Mouse (Mus musculus): ENCODE data around the gene Gm48552. TPM values are rescaled to one million over a fixed set of nuclear protein-coding genes. Genes with fewer than 3 reads are reported as not detected.

Gm48552 gene
- polyA plus RNA-seq, 1 experiment from 2014 or later = 0.44 TPM

- H3K9me3 ChIP-seq (replicated peaks; ENCODE audit: control insufficient read depth, low read length) = no peaks in the 10 kb centered on the region
- peaks cover 13% of the 10 kb centered on the region for H3K4me1 ChIP-seq (ENCODE audit: control insufficient read depth, low read depth, low read length)
- no peak overlapping the region for H3K4me2 ChIP-seq (ENCODE audit: low read depth, low read length)
- WGBS (ENCODE audit: insufficient replicate concordance) = 55% methylated on average over 10 of the region's 10 CpGs
- H3K27ac ChIP-seq (ENCODE audit: low read length) = no peak overlapping the region
- H3K9ac ChIP-seq (ENCODE audit: low read depth, low read length) = no peak overlapping the region; the same call in 1 of the 2 replicates
- ATAC-seq (ENCODE audit: low read depth) = no peak
- H3K27me3 ChIP-seq (ENCODE audit: control insufficient read depth, insufficient read depth, low read depth, low read length) = peaks cover 61% of the 10 kb centered on the region
- H3K4me3 ChIP-seq (ENCODE audit: low read depth, low read length) = no peak overlapping the region
- H3K36me3 ChIP-seq (ENCODE audit: control insufficient read depth, insufficient read depth) = no peaks in the 10 kb centered on the region
Observed at GRCm38 (mm10) chr10:81425236-81425850, 36.5 kb downstream of the Gm48552 start.

DNA sequence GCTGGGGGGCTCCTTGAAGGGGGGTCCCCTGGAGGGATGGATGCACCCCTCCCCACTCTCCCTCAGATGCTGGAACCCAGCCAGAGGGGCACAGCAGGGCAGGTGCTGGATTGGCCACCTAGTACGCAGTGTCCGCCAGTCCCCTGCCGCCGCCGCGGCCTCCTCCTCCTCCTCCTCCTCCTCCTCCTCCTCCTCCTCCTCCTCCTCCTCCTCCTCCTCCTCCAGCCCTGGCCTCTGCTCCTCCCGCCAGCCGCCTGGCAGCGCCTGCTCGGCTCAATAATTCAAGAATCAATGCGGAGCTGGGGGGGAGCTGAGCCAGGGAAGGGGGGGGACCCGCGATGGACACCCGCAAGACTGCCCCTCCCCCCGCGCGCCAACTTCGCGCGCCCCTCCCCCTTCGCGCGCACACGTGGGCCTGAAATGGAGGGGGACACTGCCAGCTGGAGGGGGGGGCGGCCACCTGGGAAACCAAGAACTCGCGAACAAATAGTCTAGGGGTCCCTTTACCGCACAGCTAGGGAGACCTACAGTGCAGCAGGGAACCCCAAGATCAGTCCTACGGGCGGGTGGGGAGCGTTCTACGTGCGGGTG lies 37.4 kb downstream of the Gm48552 start:
- Histone ChIP-seq H3K9ac (ENCODE audit: low read depth, low read length) (peak overlapping the region; percentile 51; the same call in 1 of the 2 replicates), H3K4me2 (ENCODE audit: low read depth, low read length) (peak overlapping the region; percentile 65), H3K9me3 (replicated peaks; ENCODE audit: control insufficient read depth, low read length) (no peaks in the 10 kb centered on the region), H3K27me3 (ENCODE audit: control insufficient read depth, insufficient read depth, low read depth, low read length) (peaks cover 70% of the 10 kb centered on the region), H3K4me1 (ENCODE audit: control insufficient read depth, low read depth, low read length) (peaks cover 20% of the 10 kb centered on the region), H3K4me3 (ENCODE audit: low read depth, low read length) (peak overlapping the region; percentile 62), H3K27ac (ENCODE audit: low read length) (no peak overlapping the region), H3K36me3 (ENCODE audit: control insufficient read depth, insufficient read depth) (no peaks in the 10 kb centered on the region)
- no peak for ATAC-seq (ENCODE audit: low read depth)
- 3% methylated on average over 23 of the region's 33 CpGs for WGBS (ENCODE audit: insufficient replicate concordance)

GRCm38 (mm10) chr10:81426897-81427296 lies 38.1 kb downstream of the Gm48552 start:
- peaks cover 23% of the 10 kb centered on the region for H3K4me1 ChIP-seq (ENCODE audit: control insufficient read depth, low read depth, low read length)
- no peak for ATAC-seq (ENCODE audit: low read depth)
- H3K9me3 ChIP-seq (replicated peaks; ENCODE audit: control insufficient read depth, low read length) = no peaks in the 10 kb centered on the region
- H3K36me3 ChIP-seq (ENCODE audit: control insufficient read depth, insufficient read depth) = no peaks in the 10 kb centered on the region
- 1% methylated on average over 38 of the region's 38 CpGs for WGBS (ENCODE audit: insufficient replicate concordance)
- peak overlapping the region; percentile 51; the same call in 1 of the 2 replicates for H3K9ac ChIP-seq (ENCODE audit: low read depth, low read length)
- no peak overlapping the region for H3K27ac ChIP-seq (ENCODE audit: low read length)
- H3K27me3 ChIP-seq (ENCODE audit: control insufficient read depth, insufficient read depth, low read depth, low read length) = peaks cover 75% of the 10 kb centered on the region
- H3K4me3 ChIP-seq (ENCODE audit: low read depth, low read length) = peak overlapping the region; percentile 62
- peak overlapping the region; percentile 65 for H3K4me2 ChIP-seq (ENCODE audit: low read depth, low read length)

GRCm38 (mm10) chr10:81427327-81427726 lies 38.5 kb downstream of the Gm48552 start:
- Histone ChIP-seq H3K9ac (ENCODE audit: low read depth, low read length) (no peak overlapping the region), H3K27ac (ENCODE audit: low read length) (no peak overlapping the region), H3K27me3 (ENCODE audit: control insufficient read depth, insufficient read depth, low read depth, low read length) (peaks cover 78% of the 10 kb centered on the region), H3K4me2 (ENCODE audit: low read depth, low read length) (peak overlapping the region; percentile 65), H3K4me3 (ENCODE audit: low read depth, low read length) (peak overlapping the region; percentile 62), H3K4me1 (ENCODE audit: control insufficient read depth, low read depth, low read length) (peaks cover 23% of the 10 kb centered on the region), H3K36me3 (ENCODE audit: control insufficient read depth, insufficient read depth) (no peaks in the 10 kb centered on the region), H3K9me3 (replicated peaks; ENCODE audit: control insufficient read depth, low read length) (no peaks in the 10 kb centered on the region)
- ATAC-seq (ENCODE audit: low read depth) = no peak
- WGBS (ENCODE audit: insufficient replicate concordance) = 45% methylated on average over 3 of the region's 3 CpGs

DNA sequence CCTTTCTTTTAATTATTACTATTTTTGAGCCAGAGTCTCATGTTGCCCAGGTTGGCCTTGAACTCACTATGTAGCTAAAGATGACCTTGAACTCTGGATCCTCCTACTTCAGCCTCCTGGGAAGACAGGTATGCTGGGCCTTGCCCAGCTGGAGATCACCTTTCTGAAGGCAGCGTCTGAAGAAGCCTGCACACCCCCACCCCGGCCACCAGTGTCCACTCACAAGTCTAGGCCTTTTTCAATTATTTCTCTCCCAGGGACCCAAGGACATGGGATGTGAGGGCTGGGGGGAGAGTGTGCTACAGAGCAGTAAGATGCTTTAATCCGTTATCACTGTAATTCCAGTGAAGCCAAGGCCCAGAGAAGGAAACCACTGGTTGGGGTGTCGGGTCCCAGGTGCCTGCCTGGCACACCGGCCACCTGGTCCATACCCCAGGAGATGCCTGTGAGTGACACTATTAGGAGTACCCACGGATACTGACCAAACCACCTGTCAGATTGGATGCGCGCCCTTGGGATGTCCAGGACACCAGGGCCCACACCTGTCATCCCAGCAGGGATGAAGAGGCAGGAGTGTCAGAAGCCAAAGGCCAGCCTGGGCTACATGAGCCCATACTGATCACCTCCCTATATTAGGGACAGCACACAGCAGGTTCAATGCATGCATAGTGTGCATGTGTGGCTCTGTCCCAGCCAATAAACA lies 39.1 kb downstream of the Gm48552 start:
- H3K4me2 ChIP-seq (ENCODE audit: low read depth, low read length) = no peak overlapping the region
- WGBS (ENCODE audit: insufficient replicate concordance) = 81% methylated on average over 8 of the region's 8 CpGs
- peaks cover 80% of the 10 kb centered on the region for H3K27me3 ChIP-seq (ENCODE audit: control insufficient read depth, insufficient read depth, low read depth, low read length)

GRCm38 (mm10) chr10:81428507-81428870 lies 39.7 kb downstream of the Gm48552 start:
- H3K27ac ChIP-seq (ENCODE audit: low read length) = no peak overlapping the region
- H3K27me3 ChIP-seq (ENCODE audit: control insufficient read depth, insufficient read depth, low read depth, low read length) = peaks cover 80% of the 10 kb centered on the region
- H3K4me1 ChIP-seq (ENCODE audit: control insufficient read depth, low read depth, low read length) = peaks cover 32% of the 10 kb centered on the region
- no peak overlapping the region for H3K4me3 ChIP-seq (ENCODE audit: low read depth, low read length)
- ATAC-seq (ENCODE audit: low read depth) = no peak
- WGBS (ENCODE audit: insufficient replicate concordance) = 69% methylated on average over 7 of the region's 7 CpGs
- H3K9ac ChIP-seq (ENCODE audit: low read depth, low read length) = no peak overlapping the region
- no peaks in the 10 kb centered on the region for H3K9me3 ChIP-seq (replicated peaks; ENCODE audit: control insufficient read depth, low read length)
- H3K36me3 ChIP-seq (ENCODE audit: control insufficient read depth, insufficient read depth) = no peaks in the 10 kb centered on the region
- no peak overlapping the region for H3K4me2 ChIP-seq (ENCODE audit: low read depth, low read length)

More for the DNA sequence above, 39.1 kb downstream of the Gm48552 start:
- Histone ChIP-seq H3K4me1 (ENCODE audit: control insufficient read depth, low read depth, low read length) (peaks cover 27% of the 10 kb centered on the region), H3K4me3 (ENCODE audit: low read depth, low read length) (no peak overlapping the region), H3K9ac (ENCODE audit: low read depth, low read length) (no peak overlapping the region), H3K36me3 (ENCODE audit: control insufficient read depth, insufficient read depth) (no peaks in the 10 kb centered on the region), H3K9me3 (replicated peaks; ENCODE audit: control insufficient read depth, low read length) (no peaks in the 10 kb centered on the region), H3K27ac (ENCODE audit: low read length) (no peak overlapping the region)
- no peak for ATAC-seq (ENCODE audit: low read depth)

DNA sequence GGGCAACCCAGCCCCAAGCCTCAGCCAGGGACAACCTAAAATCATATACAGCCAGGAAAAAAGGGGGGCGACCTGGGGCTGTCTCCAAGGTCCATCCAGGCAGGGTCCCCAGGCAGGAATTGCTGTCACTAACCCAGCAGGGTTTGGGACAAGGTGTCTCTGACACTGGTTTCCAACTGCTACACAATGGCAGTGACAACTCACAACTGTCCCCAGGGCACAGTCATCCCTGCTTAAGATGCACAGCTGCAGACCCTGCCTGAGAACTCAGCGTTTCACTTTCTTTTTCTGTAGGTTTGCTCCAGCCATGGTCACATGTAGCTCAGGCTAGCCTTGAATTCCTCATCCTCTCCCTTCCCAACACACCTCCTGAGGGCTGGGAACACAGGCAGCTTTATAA lies 40.3 kb downstream of the Gm48552 start:
- Histone ChIP-seq H3K4me2 (ENCODE audit: low read depth, low read length) (peak overlapping the region; percentile 93; the same call in 1 of the 2 replicates), H3K27me3 (ENCODE audit: control insufficient read depth, insufficient read depth, low read depth, low read length) (peaks cover 77% of the 10 kb centered on the region), H3K27ac (ENCODE audit: low read length) (no peak overlapping the region), H3K9me3 (replicated peaks; ENCODE audit: control insufficient read depth, low read length) (no peaks in the 10 kb centered on the region), H3K4me1 (ENCODE audit: control insufficient read depth, low read depth, low read length) (peaks cover 33% of the 10 kb centered on the region), H3K36me3 (ENCODE audit: control insufficient read depth, insufficient read depth) (no peaks in the 10 kb centered on the region), H3K4me3 (ENCODE audit: low read depth, low read length) (no peak overlapping the region), H3K9ac (ENCODE audit: low read depth, low read length) (no peak overlapping the region)
- WGBS (ENCODE audit: insufficient replicate concordance) = 17% methylated on average over 2 of the region's 2 CpGs
- ATAC-seq (ENCODE audit: low read depth) = no peak

DNA sequence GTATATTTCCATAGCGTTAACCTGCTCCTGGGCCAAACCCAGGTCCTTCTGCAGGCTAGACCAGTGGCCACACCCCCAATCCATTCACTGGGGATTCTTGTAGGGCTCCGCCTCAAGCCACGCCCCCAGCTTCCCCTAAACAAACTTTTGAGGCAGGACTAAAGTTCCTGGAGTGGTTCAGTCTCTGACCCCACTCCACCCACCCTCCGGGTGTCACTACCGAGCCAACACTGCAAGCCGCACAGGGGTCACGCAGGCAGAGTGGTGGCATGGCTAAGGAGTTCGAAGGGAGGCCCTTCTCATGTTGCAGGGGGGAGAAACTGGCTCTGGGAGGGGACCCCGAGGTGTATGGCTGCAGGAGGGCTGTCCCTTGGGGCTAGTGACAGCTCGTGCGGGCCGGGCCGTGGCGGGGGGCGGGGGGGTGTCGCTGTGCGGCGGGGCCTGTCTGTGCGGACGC lies 40.8 kb downstream of the Gm48552 start:
- Histone ChIP-seq H3K4me3 (ENCODE audit: low read depth, low read length) (peak overlapping the region; percentile 70), H3K4me2 (ENCODE audit: low read depth, low read length) (peak overlapping the region; percentile 93), H3K27ac (ENCODE audit: low read length) (peak overlapping the region; percentile 91), H3K4me1 (ENCODE audit: control insufficient read depth, low read depth, low read length) (peaks cover 33% of the 10 kb centered on the region), H3K9ac (ENCODE audit: low read depth, low read length) (peak overlapping the region; percentile 76), H3K27me3 (ENCODE audit: control insufficient read depth, insufficient read depth, low read depth, low read length) (peaks cover 72% of the 10 kb centered on the region), H3K9me3 (replicated peaks; ENCODE audit: control insufficient read depth, low read length) (no peaks in the 10 kb centered on the region), H3K36me3 (ENCODE audit: control insufficient read depth, insufficient read depth) (no peaks in the 10 kb centered on the region)
- WGBS (ENCODE audit: insufficient replicate concordance) = 0% methylated on average over 20 of the region's 20 CpGs
- ATAC-seq (ENCODE audit: low read depth) = peak; percentile 62
